Mouse (Mus musculus) limb, embryonic 15.5 days (tissue): ENCODE measurements around the gene Hdac7. TPM values are rescaled to one million over a fixed set of nuclear protein-coding genes. Genes with fewer than 3 reads are reported as not detected.
"Not testable (repeated sequence)": the region's sequence is repeated elsewhere in the genome, so short reads cannot be mapped to it uniquely, and the experiment has no call there.

Source experiments
- ATAC-seq: fragments of 200-750 bp; cut with Nextera tagmentation; 2 replicates; pipeline ENCODE4 v1.8.0; 2017; ENCODE audit warnings: low read depth, moderate TSS enrichment; ENCODE audit not compliant: insufficient number of reproducible peaks, low FRiP score, low TSS enrichment
- H3K27ac ChIP-seq: fragments of 300-500 bp; sonication (generic); 2 replicates; pipeline ENCODE4 v1.5.1; 2015; ENCODE audit warnings: moderate library complexity, mild to moderate bottlenecking, inconsistent platforms
- H3K27me3 ChIP-seq: fragments of 300-500 bp; sonication (generic); 2 replicates; pipeline ENCODE4 v1.6.1; 2015; ENCODE audit warnings: inconsistent platforms
- H3K36me3 ChIP-seq: fragments of 300-500 bp; sonication (generic); 2 replicates; pipeline ENCODE4 v1.6.1; 2015; ENCODE audit warnings: inconsistent platforms
- H3K4me1 ChIP-seq: fragments of 300-500 bp; sonication (generic); 2 replicates; pipeline ENCODE4 v1.6.1; 2015; ENCODE audit warnings: inconsistent platforms
- H3K4me2 ChIP-seq: fragments of 300-500 bp; sonication (generic); 2 replicates; pipeline ENCODE4 v1.6.1; 2015; ENCODE audit warnings: mild to moderate bottlenecking, inconsistent platforms
- H3K4me3 ChIP-seq: fragments of 300-500 bp; sonication (generic); 2 replicates; pipeline ENCODE4 v1.5.1; 2015; ENCODE audit warnings: mild to moderate bottlenecking, inconsistent platforms
- H3K9ac ChIP-seq: fragments of 300-500 bp; sonication (generic); 2 replicates; pipeline ENCODE4 v1.6.1; 2015; ENCODE audit warnings: inconsistent platforms
- H3K9me3 ChIP-seq: fragments of 300-500 bp; sonication (generic); 2 replicates; pipeline ENCODE4 v1.6.1; 2016; ENCODE audit warnings: inconsistent platforms
- WGBS: fragments of 180-500 bp; shearing (Covaris S2); methylation state at CpG from one replicate; pipeline ENCODE4 v1.1.7; 2015; 5-methylcytosine and 5-hydroxymethylcytosine counted together
- polyA plus RNA-seq: library from polyadenylated mRNA; unstranded; fragments of >200 nt; fragmentation: Nextera tagmentation; extraction: Ambion mirVana; gene quantifications from 2 replicates; pipeline ENCODE4 v1.2.1, GENCODE M21; 2015

The Hdac7 gene
- polyA plus RNA-seq, 1 experiment from 2014 or later, result 34.1 TPM

GRCm38 (mm10) chr15:97871055-97872030 is 27.0 kb upstream of the Hdac7 start:
- Histone ChIP-seq H3K9me3 (no peaks in the 10 kb centered on the region), H3K9ac (no peak overlapping the region), H3K4me2 (no peak overlapping the region), H3K36me3 (no peaks in the 10 kb centered on the region), H3K27ac (no peak overlapping the region), H3K4me1 (no peaks in the 10 kb centered on the region), H3K4me3 (no peak overlapping the region), H3K27me3 (no peaks in the 10 kb centered on the region)
- 79% methylated on average over 19 of the region's 19 CpGs for WGBS
- no peak for ATAC-seq

GRCm38 (mm10) chr15:97870116-97870515 is 25.8 kb upstream of the Hdac7 start:
- H3K36me3 ChIP-seq, H3K9me3 ChIP-seq, H3K27me3 ChIP-seq, H3K4me1 ChIP-seq, H3K4me3 ChIP-seq, ATAC-seq, H3K27ac ChIP-seq, H3K9ac ChIP-seq, H3K4me2 ChIP-seq: not testable (repeated sequence)
- 67% methylated on average over 4 of the region's 4 CpGs for WGBS

DNA sequence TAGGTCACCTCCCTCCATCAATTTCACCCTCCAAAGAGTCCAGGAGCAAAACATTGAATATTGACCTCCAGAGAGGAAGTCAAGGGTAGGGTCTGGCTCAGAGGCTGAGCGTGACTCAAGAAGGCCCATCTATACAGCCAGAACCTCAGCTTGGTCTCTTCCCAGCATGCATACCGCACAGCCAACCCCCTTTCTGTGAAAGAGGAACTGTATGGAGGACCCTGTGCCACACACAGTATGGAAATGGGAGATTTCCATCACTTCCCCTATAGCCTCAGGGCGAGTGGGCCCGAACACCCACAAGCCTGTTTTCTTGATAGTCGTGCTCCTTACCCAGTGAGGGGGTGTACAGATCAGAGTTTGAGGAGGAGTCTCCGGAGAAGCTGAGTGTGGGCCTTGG is 24.7 kb upstream of the Hdac7 start:
- 80% methylated on average over 6 of the region's 6 CpGs for WGBS
- H3K4me1 ChIP-seq, result no peaks in the 10 kb centered on the region
- ATAC-seq, result no peak
- H3K27ac ChIP-seq, result no peak overlapping the region
- H3K9me3 ChIP-seq, result no peaks in the 10 kb centered on the region
- H3K9ac ChIP-seq, result no peak overlapping the region
- no peak overlapping the region for H3K4me2 ChIP-seq
- H3K27me3 ChIP-seq, result no peaks in the 10 kb centered on the region
- no peak overlapping the region for H3K4me3 ChIP-seq
- H3K36me3 ChIP-seq, result no peaks in the 10 kb centered on the region

DNA sequence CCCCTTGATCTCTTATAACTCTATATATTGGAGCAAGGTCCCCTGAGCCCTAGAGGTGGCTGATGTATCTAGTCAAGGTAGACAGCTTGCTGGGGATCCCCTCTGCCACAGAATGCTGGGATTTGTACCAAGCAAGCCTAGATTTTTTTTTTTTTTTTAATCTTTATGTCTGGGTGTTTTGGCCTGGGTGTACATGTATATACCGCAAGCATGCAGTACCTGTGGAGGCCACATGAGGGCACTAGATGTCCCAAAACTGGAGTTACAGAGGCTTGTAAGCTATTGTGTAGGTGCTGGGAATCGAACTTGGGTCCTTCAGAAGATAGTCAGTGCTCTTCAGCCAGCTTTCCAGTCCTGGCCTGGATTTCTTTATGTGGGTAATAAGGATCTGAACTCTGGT is 21.7 kb upstream of the Hdac7 start:
- Histone ChIP-seq H3K36me3 (no peaks in the 10 kb centered on the region), H3K27ac (no peak overlapping the region), H3K4me1 (no peaks in the 10 kb centered on the region), H3K27me3 (no peaks in the 10 kb centered on the region), H3K9me3 (no peaks in the 10 kb centered on the region), H3K4me2 (no peak overlapping the region), H3K4me3 (no peak overlapping the region), H3K9ac (no peak overlapping the region)
- no peak for ATAC-seq
- WGBS, result 96% methylated on average over 2 of the region's 2 CpGs

GRCm38 (mm10) chr15:97865175-97865574 is 20.9 kb upstream of the Hdac7 start:
- no peaks in the 10 kb centered on the region for H3K4me1 ChIP-seq
- WGBS, result 65% methylated on average over 6 of the region's 6 CpGs
- no peaks in the 10 kb centered on the region for H3K27me3 ChIP-seq
- no peak overlapping the region for H3K4me3 ChIP-seq
- no peak for ATAC-seq
- H3K36me3 ChIP-seq, result no peaks in the 10 kb centered on the region
- no peaks in the 10 kb centered on the region for H3K9me3 ChIP-seq
- H3K9ac ChIP-seq, result no peak overlapping the region
- H3K27ac ChIP-seq, result no peak overlapping the region
- no peak overlapping the region for H3K4me2 ChIP-seq

GRCm38 (mm10) chr15:97864361-97865045 is 20.2 kb upstream of the Hdac7 start:
- H3K4me2 ChIP-seq, result no peak overlapping the region
- no peaks in the 10 kb centered on the region for H3K9me3 ChIP-seq
- H3K4me1 ChIP-seq, result no peaks in the 10 kb centered on the region
- no peaks in the 10 kb centered on the region for H3K36me3 ChIP-seq
- 69% methylated on average over 8 of the region's 8 CpGs for WGBS
- no peak overlapping the region for H3K9ac ChIP-seq
- no peak overlapping the region for H3K4me3 ChIP-seq
- H3K27ac ChIP-seq, result no peak overlapping the region
- ATAC-seq, result no peak
- no peaks in the 10 kb centered on the region for H3K27me3 ChIP-seq

- Histone ChIP-seq H3K4me3 (no peak overlapping the region), H3K36me3 (no peaks in the 10 kb centered on the region), H3K27me3 (no peaks in the 10 kb centered on the region), H3K4me1 (no peaks in the 10 kb centered on the region), H3K27ac (no peak overlapping the region), H3K9ac (no peak overlapping the region), H3K9me3 (no peaks in the 10 kb centered on the region), H3K4me2 (no peak overlapping the region)
- ATAC-seq, result no peak
- 80% methylated on average over 18 of the region's 18 CpGs for WGBS
Measured at GRCm38 (mm10) chr15:97863494-97863881, 19.2 kb upstream of the Hdac7 start.

- Histone ChIP-seq H3K27ac (no peak overlapping the region), H3K4me2 (no peak overlapping the region), H3K4me1 (no peaks in the 10 kb centered on the region), H3K9me3 (no peaks in the 10 kb centered on the region), H3K36me3 (no peaks in the 10 kb centered on the region), H3K4me3 (no peak overlapping the region), H3K27me3 (no peaks in the 10 kb centered on the region), H3K9ac (no peak overlapping the region)
- no peak for ATAC-seq
- WGBS, result 51% methylated on average over 14 of the region's 14 CpGs
Measured at GRCm38 (mm10) chr15:97862881-97863493, 18.7 kb upstream of the Hdac7 start.

GRCm38 (mm10) chr15:97860353-97860752 is 16.1 kb upstream of the Hdac7 start:
- ATAC-seq, result no peak
- Histone ChIP-seq H3K27ac (no peak overlapping the region), H3K4me3 (no peak overlapping the region), H3K4me1 (no peaks in the 10 kb centered on the region), H3K9ac (no peak overlapping the region), H3K36me3 (no peaks in the 10 kb centered on the region), H3K27me3 (no peaks in the 10 kb centered on the region), H3K4me2 (no peak overlapping the region), H3K9me3 (no peaks in the 10 kb centered on the region)
- 68% methylated on average over 3 of the region's 3 CpGs for WGBS

GRCm38 (mm10) chr15:97858431-97858830 is 14.1 kb upstream of the Hdac7 start:
- no peaks in the 10 kb centered on the region for H3K9me3 ChIP-seq
- no peaks in the 10 kb centered on the region for H3K27me3 ChIP-seq
- WGBS, result 70% methylated on average over 4 of the region's 4 CpGs
- H3K4me1 ChIP-seq, result no peaks in the 10 kb centered on the region
- no peak overlapping the region for H3K9ac ChIP-seq
- no peak overlapping the region for H3K27ac ChIP-seq
- no peaks in the 10 kb centered on the region for H3K36me3 ChIP-seq
- H3K4me3 ChIP-seq, result no peak overlapping the region
- no peak for ATAC-seq
- no peak overlapping the region for H3K4me2 ChIP-seq

DNA sequence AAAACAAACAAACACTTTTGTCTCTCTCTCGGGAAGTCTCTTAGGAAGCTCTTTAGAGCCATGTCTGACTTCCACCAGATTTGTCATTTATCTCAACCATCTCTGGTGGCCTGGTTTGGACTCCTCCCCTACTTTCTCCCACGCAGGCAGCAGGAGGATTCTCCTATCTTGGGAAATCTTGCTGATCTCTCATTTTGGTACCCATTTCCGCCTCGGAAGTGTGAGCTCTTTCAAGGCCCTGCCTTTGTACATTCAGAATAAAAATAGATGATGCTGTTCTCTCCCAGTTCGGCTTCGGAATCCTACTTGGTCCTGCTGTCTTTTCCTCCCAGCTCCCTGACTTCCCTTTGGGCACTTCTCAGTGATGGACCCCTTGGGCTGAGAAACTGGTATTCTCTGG is 10.2 kb upstream of the Hdac7 start:
- no peak overlapping the region for H3K9ac ChIP-seq
- WGBS, result 58% methylated on average over 6 of the region's 6 CpGs
- H3K9me3 ChIP-seq, result no peaks in the 10 kb centered on the region
- no peak for ATAC-seq
- no peaks in the 10 kb centered on the region for H3K4me1 ChIP-seq
- no peak overlapping the region for H3K4me3 ChIP-seq
- H3K27me3 ChIP-seq, result no peaks in the 10 kb centered on the region
- H3K27ac ChIP-seq, result no peak overlapping the region
- no peak overlapping the region for H3K4me2 ChIP-seq
- no peaks in the 10 kb centered on the region for H3K36me3 ChIP-seq

GRCm38 (mm10) chr15:97854059-97854458 is 9.8 kb upstream of the Hdac7 start:
- H3K4me2 ChIP-seq, result no peak overlapping the region
- H3K9ac ChIP-seq, result no peak overlapping the region
- H3K36me3 ChIP-seq, result no peaks in the 10 kb centered on the region
- H3K27ac ChIP-seq, result no peak overlapping the region
- WGBS, result 48% methylated on average over 8 of the region's 8 CpGs
- no peaks in the 10 kb centered on the region for H3K9me3 ChIP-seq
- no peak overlapping the region for H3K4me3 ChIP-seq
- H3K27me3 ChIP-seq, result no peaks in the 10 kb centered on the region
- H3K4me1 ChIP-seq, result 0 out of 2 replicates have a peak, but pooled peaks cover 5% of the 10 kb centered on the region
- no peak for ATAC-seq
